Mouse (Mus musculus) kidney, adult 10 weeks (tissue): ENCODE data around the gene Zfy2. TPM values are rescaled to one million over a fixed set of nuclear protein-coding genes. Genes with fewer than 3 reads are reported as not detected.

Source experiments
- polyA plus RNA-seq: library from polyadenylated mRNA; stranded (reverse); fragments of 350-450 nt; fragmentation: Illumina TruSeq; extraction: RNeasy Lipid Tissue Mini Kit (QIAGEN cat#74804); gene quantifications from one replicate; pipeline ENCODE4 v1.2.3, GENCODE M21; 2014; ENCODE audit warnings: low read depth, low replicate concordance

Gene Zfy2
- not detected for polyA plus RNA-seq

GRCm38 (mm10) chrY:2170309-2170708, at the start of gene Zfy2:
TSS of gene Zfy2 (minus strand) at chrY:2170409.

